In genomic region chr4:45799956-45800537, GRCm38 (mm10) we compare ENCODE assay signal across 14 mouse cellular contexts. TPM values are rescaled to one million over a fixed set of nuclear protein-coding genes. Genes with fewer than 3 reads are reported as not detected.
DNase-seq lines count a peak whose midpoint lies in the region; ATAC-seq and TF ChIP-seq lines count a peak whose summit lies in the region.
"Had no signal": no experiment of that assay in that cellular context is flagged by ENCODE, and none has a peak within 500 bp of the region (broad histone marks: within the 10 kb centered on the region; RNA-seq: fewer than 3 reads in every experiment).

No protein-coding gene starts in this region.

- H3K27me3 ChIP-seq in heart, embryonic 14.5 days (ENCODE audit: control insufficient read depth, insufficient read depth, low read length), result no peaks in the 10 kb centered on the region
- no peaks in the 10 kb centered on the region for H3K27me3 ChIP-seq in neural tube, embryonic 11.5 days (ENCODE audit: control insufficient read depth, insufficient read depth, low read length)
- peaks cover 41% of the 10 kb centered on the region for H3K27me3 ChIP-seq in liver, embryonic 12.5 days (replicated peaks)
- H3K27me3 ChIP-seq in stomach, embryonic 16.5 days (ENCODE audit: control insufficient read depth, insufficient read depth, low read length), result no peaks in the 10 kb centered on the region
- no peaks in the 10 kb centered on the region for H3K27me3 ChIP-seq in lung, postnatal 0 days (replicated peaks; ENCODE audit: insufficient read depth, low read length)

- peaks cover 28% of the 10 kb centered on the region for H3K36me3 ChIP-seq in heart, embryonic 14.5 days (ENCODE audit: control insufficient read depth, insufficient read depth, low read length)
- H3K36me3 ChIP-seq in neural tube, embryonic 11.5 days (ENCODE audit: control insufficient read depth, insufficient read depth, low read length), result no peaks in the 10 kb centered on the region
- peaks cover 10% of the 10 kb centered on the region; the same call in 1 of the 2 replicates for H3K36me3 ChIP-seq in liver, embryonic 12.5 days
- peaks cover 7% of the 10 kb centered on the region; the same call in 1 of the 2 replicates for H3K36me3 ChIP-seq in stomach, embryonic 16.5 days (ENCODE audit: control insufficient read depth, insufficient read depth, low read length)
- H3K36me3 ChIP-seq in lung, postnatal 0 days (ENCODE audit: insufficient read depth, low read length), result no peaks in the 10 kb centered on the region

- TF ChIP-seq EP300 in lung, postnatal 0 days (IDR thresholded peaks at IDR 0.05), result no peak

- H3K9ac ChIP-seq in heart, embryonic 14.5 days (ENCODE audit: low read length), result peak overlapping the region; percentile 59; the same call in 1 of the 2 replicates
- H3K9ac ChIP-seq in neural tube, embryonic 11.5 days (ENCODE audit: low read length), result no peak overlapping the region
- H3K9ac ChIP-seq in liver, embryonic 12.5 days, result no peak overlapping the region
- no peak overlapping the region for H3K9ac ChIP-seq in stomach, embryonic 16.5 days (ENCODE audit: low read length)
- H3K9ac ChIP-seq in lung, postnatal 0 days (replicated peaks; ENCODE audit: low read depth), result no peak overlapping the region

- peaks cover 28 to 42% of the 10 kb centered on the region in 2 experiments for H3K4me1 ChIP-seq in heart, embryonic 14.5 days (ENCODE audit: control insufficient read depth in 2 of 2, insufficient read depth in 2 of 2, low read length in 2 of 2)
- H3K4me1 ChIP-seq in neural tube, embryonic 11.5 days (ENCODE audit: control insufficient read depth, insufficient read depth, low read length), result no peaks in the 10 kb centered on the region
- peaks cover 20% of the 10 kb centered on the region; the same call in 1 of the 2 replicates for H3K4me1 ChIP-seq in liver, embryonic 12.5 days
- H3K4me1 ChIP-seq in stomach, embryonic 16.5 days (ENCODE audit: control insufficient read depth, insufficient read depth, low read length), result peaks cover 17% of the 10 kb centered on the region
- H3K4me1 ChIP-seq in lung, postnatal 0 days (ENCODE audit: insufficient read depth, low read depth, low read length), result peaks cover 9% of the 10 kb centered on the region; the same call in 1 of the 2 replicates

- H3K9me3 ChIP-seq in heart, embryonic 14.5 days (ENCODE audit: control insufficient read depth, low read length), result no peaks in the 10 kb centered on the region
- no peaks in the 10 kb centered on the region for H3K9me3 ChIP-seq in neural tube, embryonic 11.5 days (ENCODE audit: control insufficient read depth, low read length)
- H3K9me3 ChIP-seq in liver, embryonic 12.5 days (replicated peaks), result no peaks in the 10 kb centered on the region
- no peaks in the 10 kb centered on the region for H3K9me3 ChIP-seq in stomach, embryonic 16.5 days (replicated peaks; ENCODE audit: control insufficient read depth, low read length)
- H3K9me3 ChIP-seq in lung, postnatal 0 days (ENCODE audit: low read length), result no peaks in the 10 kb centered on the region

- peak overlapping the region; percentile 74 for H3K4me2 ChIP-seq in heart, embryonic 14.5 days (ENCODE audit: low read length)
- H3K4me2 ChIP-seq in neural tube, embryonic 11.5 days (ENCODE audit: low read depth), result no peak overlapping the region
- peak overlapping the region; percentile 72 for H3K4me2 ChIP-seq in liver, embryonic 12.5 days
- peak overlapping the region; percentile 12 for H3K4me2 ChIP-seq in stomach, embryonic 16.5 days (ENCODE audit: low read depth, low read length)
- H3K4me2 ChIP-seq in lung, postnatal 0 days (replicated peaks; ENCODE audit: low read depth, low read length), result no peak overlapping the region

- no peak for TF ChIP-seq CTCF in lung, postnatal 0 days (IDR thresholded peaks at IDR 0.05)

- peak overlapping the region; percentile 9 to 19; a peak in 3 of 4 replicates for H3K4me3 ChIP-seq in heart, embryonic 14.5 days (ENCODE audit: control insufficient read depth in 1 of 2, insufficient read depth in 1 of 2, low read depth in 1 of 2, low read length in 2 of 2)
- no peak overlapping the region for H3K4me3 ChIP-seq in neural tube, embryonic 11.5 days (ENCODE audit: low read depth, low read length)
- H3K4me3 ChIP-seq in liver, embryonic 12.5 days, result no peak overlapping the region
- H3K4me3 ChIP-seq in stomach, embryonic 16.5 days (replicated peaks; ENCODE audit: low read length), result no peak overlapping the region
- no peak overlapping the region for H3K4me3 ChIP-seq in lung, postnatal 0 days (ENCODE audit: low read depth, low read length)

- no peak for ATAC-seq in heart, embryonic 14.5 days (ENCODE audit: insufficient number of reproducible peaks, insufficient read depth, low FRiP score, low read depth)
- ATAC-seq in neural tube, embryonic 11.5 days (ENCODE audit: insufficient read depth, low FRiP score, low TSS enrichment), result no peak
- no peak for ATAC-seq in liver, embryonic 12.5 days
- no peak for ATAC-seq in stomach, embryonic 16.5 days (ENCODE audit: insufficient read depth, low FRiP score)
- no peak for ATAC-seq in lung, postnatal 0 days

- no peak for DNase-seq in heart, adult 8-10 months (ENCODE audit: low spot score)
- no peak for DNase-seq in neural tube, embryonic 11.5 days (ENCODE audit: low spot score)
- no peak for DNase-seq in neural tube, embryonic 10.5 days (ENCODE audit: extremely low spot score, low spot score)
- DNase-seq in left cerebral cortex, postnatal 14 days (ENCODE audit: low spot score in 2 of 2), result no peak
- DNase-seq in lung, postnatal 0 days (ENCODE audit: low spot score), result no peak
- DNase-seq: cerebellum, adult 9-11 months; gastrocnemius, postnatal 25 days; right cerebral cortex, postnatal 4 days had no signal

- intact Hi-C loops in left cerebral cortex, postnatal 14 days (cut with DNase I), result no loop called here

- peak overlapping the region; percentile 70 to 76 for H3K27ac ChIP-seq in heart, embryonic 14.5 days (replicated peaks in 1 of 2; ENCODE audit: control insufficient read depth in 1 of 2, insufficient read depth in 1 of 2, low read depth in 2 of 2, low read length in 2 of 2)
- H3K27ac ChIP-seq in neural tube, embryonic 11.5 days (ENCODE audit: low read depth, low read length), result 0 out of 2 replicates have a peak overlapping the region, but pooled peaks have one; percentile 14
- peak overlapping the region; percentile 26; the same call in 1 of the 2 replicates for H3K27ac ChIP-seq in liver, embryonic 12.5 days
- 0 out of 2 replicates have a peak overlapping the region, but pooled peaks have one; percentile 42 for H3K27ac ChIP-seq in stomach, embryonic 16.5 days (ENCODE audit: low read length)
- H3K27ac ChIP-seq in lung, postnatal 0 days (ENCODE audit: low read length), result no peak overlapping the region

- WGBS in heart, embryonic 14.5 days, result 15% methylated on average over 3 of the region's 3 CpGs
- WGBS in neural tube, embryonic 11.5 days, result 25% methylated on average over 3 of the region's 3 CpGs
- WGBS in liver, embryonic 12.5 days (ENCODE audit: insufficient replicate concordance), result 27% methylated on average over 3 of the region's 3 CpGs
- WGBS in stomach, embryonic 16.5 days, result 29% methylated on average over 3 of the region's 3 CpGs
- 41% methylated on average over 3 of the region's 3 CpGs for WGBS in lung, postnatal 0 days

RNA-seq across cellular contexts. Expression of gene Aldh1b1, which starts 1.2 kb away (rescaled TPM):
- 68.7 and 75.0 TPM in 2 replicates for polyA plus RNA-seq in heart, embryonic 14.5 days (2014; fragmentation: Nextera tagmentation; extraction: Ambion mirVana)
- 10 to 100 TPM in 3 of 4 experiments, 1 to 10 TPM in 1; 9.3 to 14.5 (median 12.4) TPM for total RNA-seq in heart, adult 8-10 months (2022)
- polyA plus RNA-seq in neural tube, embryonic 11.5 days (2014; fragmentation: Nextera tagmentation; extraction: Ambion mirVana), result 4.1 and 4.6 TPM in 2 replicates
- 29.0 and 30.8 TPM in 2 replicates for polyA plus RNA-seq in liver, embryonic 12.5 days (2016; fragmentation: Nextera tagmentation; extraction: Ambion mirVana)
- polyA plus RNA-seq in stomach, embryonic 16.5 days (2015; fragmentation: Nextera tagmentation; extraction: Ambion mirVana), result 77.6 and 95.3 TPM in 2 replicates
- total RNA-seq in left cerebral cortex, postnatal 14 days (2021), result 10 to 100 TPM in 1 of 2 experiments, 1 to 10 TPM in 1; 9.6 to 10.5 TPM
- polyA plus RNA-seq in lung, postnatal 0 days (2015; fragmentation: Nextera tagmentation; extraction: Ambion mirVana), result 3.7 and 5.5 TPM in 2 replicates

RNA-seq across cellular contexts. Expression of gene Igfbpl1, which starts 26.7 kb away (rescaled TPM):
- 5.9 TPM in 2 replicates for polyA plus RNA-seq in heart, embryonic 14.5 days (2014; fragmentation: Nextera tagmentation; extraction: Ambion mirVana)
- total RNA-seq in heart, adult 8-10 months (2022), result under 1 TPM; 0.14 to 0.57 (median 0.39) TPM
- polyA plus RNA-seq in neural tube, embryonic 11.5 days (2014; fragmentation: Nextera tagmentation; extraction: Ambion mirVana), result 76.8 and 90.4 TPM in 2 replicates
- not detected in 2 replicates for polyA plus RNA-seq in liver, embryonic 12.5 days (2016; fragmentation: Nextera tagmentation; extraction: Ambion mirVana)
- 0.40 and 0.46 TPM in 2 replicates for polyA plus RNA-seq in stomach, embryonic 16.5 days (2015; fragmentation: Nextera tagmentation; extraction: Ambion mirVana)
- 1 to 10 TPM in 1 of 2 experiments, under 1 TPM in 1; 0.92 to 3.3 TPM for total RNA-seq in left cerebral cortex, postnatal 14 days (2021)
- not detected in 2 replicates for polyA plus RNA-seq in lung, postnatal 0 days (2015; fragmentation: Nextera tagmentation; extraction: Ambion mirVana)
- total RNA-seq: gastrocnemius, postnatal 25 days had no signal
- polyA plus RNA-seq: inflammation-experienced regulatory T-cells, adult 6 months; lung, embryonic 16.5 days had no signal

RNA-seq across cellular contexts. Expression of gene Stra6l, which starts 48.4 kb away (rescaled TPM):
- polyA plus RNA-seq in heart, embryonic 14.5 days (2014; fragmentation: Nextera tagmentation; extraction: Ambion mirVana), result 0.11 and 0.16 TPM in 2 replicates
- total RNA-seq in heart, adult 8-10 months (2022), result not detected
- 6.3 and 7.2 TPM in 2 replicates for polyA plus RNA-seq in neural tube, embryonic 11.5 days (2014; fragmentation: Nextera tagmentation; extraction: Ambion mirVana)
- polyA plus RNA-seq in liver, embryonic 12.5 days (2016; fragmentation: Nextera tagmentation; extraction: Ambion mirVana), result 2.5 and 3.0 TPM in 2 replicates
- 0.99 and 1.3 TPM in 2 replicates for polyA plus RNA-seq in stomach, embryonic 16.5 days (2015; fragmentation: Nextera tagmentation; extraction: Ambion mirVana)
- not detected for total RNA-seq in left cerebral cortex, postnatal 14 days (2021)
- polyA plus RNA-seq in lung, postnatal 0 days (2015; fragmentation: Nextera tagmentation; extraction: Ambion mirVana), result 0.05 TPM in 1 of 2 replicates, not detected in the other
- total RNA-seq: gastrocnemius, postnatal 25 days; left cerebral cortex, postnatal 36 days had no signal

Comparison
In these comparisons a context has a peak if more than half of its experiments do, and no peak if none do; other contexts are left out.
1. H3K4me2 ChIP-seq: peak in heart, embryonic 14.5 days (single experiment), liver, embryonic 12.5 days (single experiment) and stomach, embryonic 16.5 days (single experiment); none in neural tube, embryonic 11.5 days (single experiment) and lung, postnatal 0 days (single experiment).
2. H3K4me3 ChIP-seq: peak in heart, embryonic 14.5 days (2 of 2); none in neural tube, embryonic 11.5 days (single experiment), liver, embryonic 12.5 days (single experiment), stomach, embryonic 16.5 days (single experiment) and lung, postnatal 0 days (single experiment).
3. RNA of gene Igfbpl1, which starts 26.7 kb away (polyA plus RNA-seq): 76.8 to 90.4 TPM in neural tube, embryonic 11.5 days; 5.9 TPM in heart, embryonic 14.5 days, 0.40 to 0.46 TPM in stomach, embryonic 16.5 days, not detected in liver, embryonic 12.5 days and not detected in lung, postnatal 0 days; every median in the first group is over 10 times any median in the second.